Mouse (Mus musculus) limb, embryonic 11.5 days (tissue): ENCODE measurements around the gene Clec4n. TPM values are rescaled to one million over a fixed set of nuclear protein-coding genes. Genes with fewer than 3 reads are reported as not detected.
"Not testable (repeated sequence)": the region's sequence is repeated elsewhere in the genome, so short reads cannot be mapped to it uniquely, and the experiment has no call there.

Experiments used
- ATAC-seq: fragments of 200-750 bp; cut with Nextera tagmentation; 2 replicates; pipeline ENCODE4 v1.8.0; 2017; ENCODE audit warnings: low read depth; ENCODE audit not compliant: insufficient number of reproducible peaks, low FRiP score, low TSS enrichment
- DNase-seq: peaks from one replicate; pipeline ENCODE4 v3.0.0-alpha.2; 2015; ENCODE audit warnings: low spot score
- H3K27ac ChIP-seq: fragments of 300-500 bp; sonication (generic); replicated peaks from 2 replicates; pipeline ENCODE4 v1.5.1; 2014; ENCODE audit warnings: low read depth, mild to moderate bottlenecking, low read length
- H3K27me3 ChIP-seq: fragments of 300-500 bp; sonication (generic); 2 replicates; pipeline ENCODE4 v1.6.1; 2014; ENCODE audit warnings: mild to moderate bottlenecking, low read length, mixed read lengths; ENCODE audit not compliant: control insufficient read depth, insufficient read depth
- H3K36me3 ChIP-seq: fragments of 300-500 bp; sonication (generic); 2 replicates; pipeline ENCODE4 v1.6.1; 2014; ENCODE audit warnings: mild to moderate bottlenecking, low read length, moderate library complexity, mixed read lengths; ENCODE audit not compliant: control insufficient read depth, insufficient read depth
- H3K4me1 ChIP-seq: fragments of 300-500 bp; sonication (generic); 2 replicates; pipeline ENCODE4 v1.6.1; 2014; ENCODE audit warnings: low read length, mixed read lengths; ENCODE audit not compliant: control insufficient read depth, insufficient read depth
- H3K4me2 ChIP-seq: fragments of 300-500 bp; sonication (generic); 2 replicates; pipeline ENCODE4 v1.6.1; 2014; ENCODE audit warnings: low read depth, mild to moderate bottlenecking, moderate library complexity; ENCODE audit not compliant: severe bottlenecking
- H3K4me3 ChIP-seq: fragments of 300-500 bp; sonication (generic); 2 replicates; pipeline ENCODE4 v1.5.1; 2014; ENCODE audit warnings: low read depth, low read length
- H3K9ac ChIP-seq: fragments of 300-500 bp; sonication (generic); 2 replicates; pipeline ENCODE4 v1.6.1; 2014; ENCODE audit warnings: mild to moderate bottlenecking, low read length
- H3K9me3 ChIP-seq: fragments of 300-500 bp; sonication (generic); 2 replicates; pipeline ENCODE4 v1.6.1; 2016; ENCODE audit warnings: low read length; ENCODE audit not compliant: control insufficient read depth
- WGBS: fragments of 180-500 bp; shearing (Covaris S2); extraction: QIAGEN DNeasy Blood & Tissue Kit; methylation state at CpG from one replicate; pipeline ENCODE4 v1.1.7; 2014; 5-methylcytosine and 5-hydroxymethylcytosine counted together
- polyA plus RNA-seq: library from polyadenylated mRNA; unstranded; fragments of >200 nt; fragmentation: Nextera tagmentation; extraction: Ambion mirVana; gene quantifications from 2 replicates; pipeline ENCODE4 v1.2.1, GENCODE M21; 2014

Gene Clec4n
- polyA plus RNA-seq, 1 experiment from 2014 or later = 0.17 TPM

DNA sequence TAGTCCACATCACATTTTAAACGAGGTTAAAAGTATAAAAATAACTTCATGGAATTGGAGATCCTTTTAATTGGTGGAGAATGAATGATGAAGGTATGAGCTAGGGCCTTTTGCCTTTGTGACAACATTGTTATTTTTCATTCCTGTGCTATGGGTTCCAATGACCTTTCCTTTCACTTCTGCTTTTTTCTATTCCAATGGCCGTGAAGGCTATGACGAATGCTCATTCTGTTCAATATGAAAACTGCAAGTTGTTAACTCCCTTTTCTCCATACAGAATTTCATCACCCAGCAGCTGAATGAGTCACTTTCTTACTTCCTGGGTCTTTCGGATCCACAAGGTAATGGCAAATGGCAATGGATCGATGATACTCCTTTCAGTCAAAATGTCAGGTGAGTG lies 14.6 kb downstream of the Clec4n start:
- Histone ChIP-seq H3K4me3 (no peak overlapping the region), H3K4me1 (no peaks in the 10 kb centered on the region), H3K9me3 (no peaks in the 10 kb centered on the region), H3K27me3 (no peaks in the 10 kb centered on the region), H3K9ac (no peak overlapping the region), H3K4me2 (no peak overlapping the region), H3K36me3 (no peaks in the 10 kb centered on the region), H3K27ac (no peak overlapping the region)
- WGBS = 89% methylated on average over 5 of the region's 5 CpGs
- DNase-seq (no peak), ATAC-seq (no peak)

DNA sequence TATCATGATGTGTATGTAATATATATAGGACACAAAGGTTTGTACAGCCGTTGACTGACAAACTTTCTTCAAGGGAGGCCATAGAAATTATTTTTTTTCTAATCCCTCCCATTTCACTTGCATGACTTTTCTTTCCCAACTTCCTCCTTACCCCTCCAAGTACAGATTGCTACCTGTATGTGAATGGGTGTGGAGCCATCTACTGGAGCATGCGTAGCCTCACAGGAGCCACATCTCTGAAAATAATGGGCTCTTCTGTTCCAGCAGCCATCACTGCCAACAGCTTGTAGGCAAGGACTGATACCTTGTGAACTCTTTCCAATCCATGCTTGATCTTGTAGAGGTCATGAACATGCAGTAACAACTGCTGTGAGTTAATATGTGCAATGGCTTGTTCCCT lies 19.2 kb downstream of the Clec4n start:
- not testable (repeated sequence) for H3K9me3 ChIP-seq, H3K36me3 ChIP-seq, DNase-seq, H3K9ac ChIP-seq, H3K4me1 ChIP-seq, H3K4me2 ChIP-seq, ATAC-seq, H3K27ac ChIP-seq, H3K27me3 ChIP-seq, H3K4me3 ChIP-seq
- WGBS = 92% methylated on average over 2 of the region's 2 CpGs

DNA sequence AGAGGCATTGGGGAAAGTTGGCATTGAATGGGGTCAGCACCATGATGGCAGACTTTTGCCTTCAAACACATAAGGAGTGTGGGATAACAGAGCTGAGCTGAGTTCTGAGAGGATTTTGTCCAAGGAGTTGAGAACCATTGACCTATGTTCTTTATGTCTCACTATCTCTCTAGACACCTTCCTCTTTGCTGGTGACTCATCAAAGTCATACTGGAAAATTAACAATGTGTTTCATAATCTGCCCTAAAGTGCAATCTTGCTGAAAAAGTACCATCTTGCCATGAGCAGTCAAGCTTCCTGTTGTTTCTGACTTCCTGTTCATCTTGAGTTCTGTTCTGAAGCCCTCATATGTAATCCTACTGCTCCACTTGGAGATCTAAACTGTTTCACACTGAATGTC lies 23.1 kb downstream of the Clec4n start:
- no peak for DNase-seq
- no peaks in the 10 kb centered on the region for H3K36me3 ChIP-seq
- ATAC-seq = no peak

DNA sequence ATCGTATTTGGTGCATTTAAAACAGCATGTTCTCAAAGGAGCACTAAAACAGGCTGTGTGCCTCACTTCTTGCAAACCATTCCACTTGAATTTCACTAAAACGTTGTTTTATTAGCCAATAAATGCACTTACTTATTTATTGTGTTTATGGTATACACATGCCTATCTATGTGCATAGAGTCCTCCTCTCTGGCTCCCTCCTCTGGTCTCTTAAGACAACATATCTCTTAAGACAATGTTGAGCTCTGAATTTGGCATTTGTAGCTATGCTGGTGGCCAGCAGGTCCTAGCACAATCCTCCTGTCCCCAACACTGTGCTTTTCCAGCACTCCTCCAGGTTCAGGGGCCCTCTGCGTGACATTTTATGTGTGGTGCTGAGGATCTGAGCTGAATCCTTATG lies 29.3 kb downstream of the Clec4n start:
- DNase-seq (no peak), ATAC-seq (no peak)
- Histone ChIP-seq H3K36me3 (no peaks in the 10 kb centered on the region), H3K27me3 (no peaks in the 10 kb centered on the region), H3K9me3 (no peaks in the 10 kb centered on the region), H3K9ac (no peak overlapping the region), H3K27ac (no peak overlapping the region), H3K4me2 (no peak overlapping the region), H3K4me1 (no peaks in the 10 kb centered on the region), H3K4me3 (no peak overlapping the region)
- 75% methylated on average over 3 of the region's 3 CpGs for WGBS

More for the DNA sequence above, 23.1 kb downstream of the Clec4n start:
- no peak overlapping the region for H3K9ac ChIP-seq
- no peak overlapping the region for H3K4me3 ChIP-seq
- H3K4me2 ChIP-seq = no peak overlapping the region
- H3K4me1 ChIP-seq = no peaks in the 10 kb centered on the region
- no peak overlapping the region for H3K27ac ChIP-seq
- no peaks in the 10 kb centered on the region for H3K27me3 ChIP-seq
- H3K9me3 ChIP-seq = no peaks in the 10 kb centered on the region

DNA sequence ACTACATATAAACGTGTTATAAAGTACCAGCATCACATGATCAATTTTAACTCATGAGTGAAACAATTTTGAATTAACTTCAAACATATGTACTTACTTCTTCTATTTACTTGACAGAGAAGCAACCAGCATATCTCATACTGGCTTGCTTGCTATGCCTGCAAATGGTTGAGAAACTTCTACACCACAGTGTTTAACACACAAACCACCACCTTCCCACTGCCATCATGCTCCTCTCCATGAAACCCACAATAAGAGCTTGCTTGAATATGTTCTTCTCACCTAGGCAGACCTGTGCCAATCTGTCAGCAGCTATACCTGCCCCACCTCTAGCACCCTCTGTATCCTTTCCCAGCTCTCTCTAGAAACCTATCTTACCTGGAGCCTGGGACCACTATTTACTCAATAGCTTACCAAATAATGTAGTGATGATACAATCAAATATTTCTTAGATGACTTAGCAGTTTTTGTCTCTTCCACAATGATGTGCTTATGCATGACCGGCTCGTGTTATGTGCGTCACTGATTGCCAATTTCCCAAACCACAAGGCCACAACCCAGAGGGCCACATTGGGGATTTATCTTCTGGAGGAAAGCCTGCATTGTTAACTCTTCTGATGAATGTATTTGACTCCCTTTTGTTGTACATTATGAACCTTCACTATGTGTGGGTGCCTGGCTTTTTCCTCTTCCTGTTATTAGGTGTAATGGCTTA lies 30.4 kb downstream of the Clec4n start:
- H3K36me3 ChIP-seq = no peaks in the 10 kb centered on the region
- no peak overlapping the region for H3K27ac ChIP-seq
- H3K4me1 ChIP-seq = no peaks in the 10 kb centered on the region
- ATAC-seq = no peak
- no peak overlapping the region for H3K4me3 ChIP-seq
- WGBS = 85% methylated on average over 4 of the region's 4 CpGs
- no peak for DNase-seq
- no peaks in the 10 kb centered on the region for H3K9me3 ChIP-seq
- no peak overlapping the region for H3K4me2 ChIP-seq
- H3K9ac ChIP-seq = no peak overlapping the region
- no peaks in the 10 kb centered on the region for H3K27me3 ChIP-seq

DNA sequence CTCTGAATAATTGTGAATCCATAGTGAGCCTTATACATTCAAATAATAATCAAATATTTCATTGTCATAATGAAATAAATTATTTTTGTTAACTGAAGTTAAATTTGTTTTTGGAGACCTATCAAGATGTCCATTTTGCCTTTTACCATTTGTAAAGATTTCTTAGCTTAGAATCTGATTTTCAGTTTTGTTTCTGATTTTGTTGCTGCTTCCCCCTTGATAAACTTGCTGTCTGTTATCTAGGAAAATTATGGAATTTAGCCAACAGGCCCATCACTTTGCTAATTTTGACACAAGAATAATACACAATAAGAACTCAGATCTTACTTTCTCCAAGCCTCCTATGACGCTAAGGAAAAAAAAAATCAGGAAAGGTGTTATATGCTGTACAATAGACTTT lies 31.2 kb downstream of the Clec4n start:
- ATAC-seq = no peak
- Histone ChIP-seq H3K4me3 (no peak overlapping the region), H3K36me3 (no peaks in the 10 kb centered on the region), H3K9ac (no peak overlapping the region), H3K9me3 (no peaks in the 10 kb centered on the region), H3K4me2 (no peak overlapping the region), H3K4me1 (no peaks in the 10 kb centered on the region), H3K27ac (no peak overlapping the region), H3K27me3 (no peaks in the 10 kb centered on the region)
- no peak for DNase-seq
- 90% methylated on average over 1 of the region's 1 CpGs for WGBS

DNA sequence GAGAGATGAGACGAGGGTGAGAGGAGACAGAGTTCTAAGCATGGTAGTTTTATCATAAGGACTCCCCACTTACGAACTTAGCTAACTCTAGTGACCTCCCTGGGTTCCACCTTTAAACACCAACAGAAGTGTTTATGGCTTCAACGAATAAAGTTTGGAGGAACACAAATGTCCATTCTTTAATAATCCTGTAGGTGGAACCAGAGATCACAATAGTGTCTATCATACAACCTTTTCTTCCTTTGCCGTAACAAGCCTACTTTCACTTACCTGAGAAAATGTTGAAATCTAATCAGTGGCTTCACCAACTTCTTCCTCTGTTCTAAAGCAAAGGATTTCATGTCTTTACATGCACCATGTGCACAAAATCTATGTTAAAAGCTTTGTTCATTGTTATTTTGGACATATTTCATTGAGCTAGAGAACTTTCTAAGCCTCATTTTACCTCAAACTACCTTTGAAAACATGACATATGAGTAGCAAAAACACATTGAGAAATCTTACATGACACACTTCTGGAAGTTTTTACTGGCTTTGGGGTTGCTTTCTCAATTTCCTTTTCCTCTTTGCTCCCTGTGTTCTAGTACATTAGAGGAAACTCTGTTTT lies 32.0 kb downstream of the Clec4n start, which contains the start of gene Clec4d:
TSS of gene Clec4d (plus strand) at position 557 of the 607 bp plus-strand sequence.
- no peaks in the 10 kb centered on the region for H3K9me3 ChIP-seq
- no peak within 1 kb of the TSS for H3K9ac ChIP-seq
- no peaks in the 10 kb centered on the region for H3K4me1 ChIP-seq
- H3K36me3 ChIP-seq = no peaks in the 10 kb centered on the region
- H3K27me3 ChIP-seq = no peaks in the 10 kb centered on the region
- WGBS = 80% methylated on average over 4 of the region's 4 CpGs
- DNase-seq (no peak), ATAC-seq (no peak)
- no peak within 1 kb of the TSS for H3K27ac ChIP-seq
- no peak within 1 kb of the TSS for H3K4me3 ChIP-seq
- H3K4me2 ChIP-seq = no peak within 1 kb of the TSS

DNA sequence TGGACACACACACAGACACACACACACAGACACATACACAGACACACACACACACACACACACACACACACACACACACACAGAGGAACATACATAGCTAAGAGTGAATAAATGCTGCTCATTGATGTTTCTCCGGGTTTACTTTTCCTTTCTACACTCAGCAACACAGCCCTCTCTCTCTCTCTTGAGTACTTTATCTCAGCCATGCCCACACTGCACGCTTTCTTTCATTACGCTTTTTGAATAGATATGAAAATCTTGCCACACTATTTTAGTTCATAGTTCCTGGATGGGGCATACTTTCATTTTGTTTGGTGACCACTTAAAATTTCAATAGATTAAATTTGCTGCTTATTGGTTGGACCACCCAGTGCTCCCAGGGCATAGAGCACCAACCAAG lies 34.6 kb downstream of the Clec4n start:
- no peak overlapping the region for H3K9ac ChIP-seq
- H3K27me3 ChIP-seq = no peaks in the 10 kb centered on the region
- H3K4me3 ChIP-seq = no peak overlapping the region
- DNase-seq (no peak), ATAC-seq (no peak)
- 87% methylated on average over 3 of the region's 3 CpGs for WGBS
- no peaks in the 10 kb centered on the region for H3K36me3 ChIP-seq
- no peak overlapping the region for H3K4me2 ChIP-seq
- H3K9me3 ChIP-seq = no peaks in the 10 kb centered on the region
- no peaks in the 10 kb centered on the region for H3K4me1 ChIP-seq
- no peak overlapping the region for H3K27ac ChIP-seq

DNA sequence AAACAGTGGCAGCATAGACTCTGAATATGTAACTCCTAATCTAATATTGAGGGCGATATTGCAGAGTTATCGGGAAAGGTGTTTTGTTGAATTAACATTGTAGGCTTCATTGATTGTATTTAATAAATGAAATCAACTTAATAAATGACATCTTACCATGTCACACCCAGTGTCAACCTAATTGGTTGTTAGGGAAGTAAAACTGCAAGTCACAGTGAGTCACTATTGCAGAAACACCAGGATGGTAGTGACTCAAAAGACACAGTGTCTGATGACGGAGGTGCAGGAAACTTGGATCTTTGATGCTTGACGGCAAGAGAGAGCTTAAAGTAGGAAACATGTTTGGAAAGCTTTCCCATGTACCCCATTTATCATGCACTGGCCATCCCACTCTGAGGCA lies 36.2 kb downstream of the Clec4n start:
- Histone ChIP-seq H3K9ac (no peak overlapping the region), H3K4me3 (no peak overlapping the region), H3K9me3 (no peaks in the 10 kb centered on the region), H3K36me3 (no peaks in the 10 kb centered on the region), H3K27ac (no peak overlapping the region), H3K27me3 (no peaks in the 10 kb centered on the region), H3K4me1 (no peaks in the 10 kb centered on the region), H3K4me2 (no peak overlapping the region)
- ATAC-seq = no peak
- DNase-seq = no peak
- WGBS = 91% methylated on average over 4 of the region's 4 CpGs
